Mouse (Mus musculus): ENCODE results near the gene Ralgds. TPM values are rescaled to one million over a fixed set of nuclear protein-coding genes. Genes with fewer than 3 reads are reported as not detected.

The Ralgds gene
- polyA plus RNA-seq, 1 experiment from 2014 or later: 66.1 TPM

DNA sequence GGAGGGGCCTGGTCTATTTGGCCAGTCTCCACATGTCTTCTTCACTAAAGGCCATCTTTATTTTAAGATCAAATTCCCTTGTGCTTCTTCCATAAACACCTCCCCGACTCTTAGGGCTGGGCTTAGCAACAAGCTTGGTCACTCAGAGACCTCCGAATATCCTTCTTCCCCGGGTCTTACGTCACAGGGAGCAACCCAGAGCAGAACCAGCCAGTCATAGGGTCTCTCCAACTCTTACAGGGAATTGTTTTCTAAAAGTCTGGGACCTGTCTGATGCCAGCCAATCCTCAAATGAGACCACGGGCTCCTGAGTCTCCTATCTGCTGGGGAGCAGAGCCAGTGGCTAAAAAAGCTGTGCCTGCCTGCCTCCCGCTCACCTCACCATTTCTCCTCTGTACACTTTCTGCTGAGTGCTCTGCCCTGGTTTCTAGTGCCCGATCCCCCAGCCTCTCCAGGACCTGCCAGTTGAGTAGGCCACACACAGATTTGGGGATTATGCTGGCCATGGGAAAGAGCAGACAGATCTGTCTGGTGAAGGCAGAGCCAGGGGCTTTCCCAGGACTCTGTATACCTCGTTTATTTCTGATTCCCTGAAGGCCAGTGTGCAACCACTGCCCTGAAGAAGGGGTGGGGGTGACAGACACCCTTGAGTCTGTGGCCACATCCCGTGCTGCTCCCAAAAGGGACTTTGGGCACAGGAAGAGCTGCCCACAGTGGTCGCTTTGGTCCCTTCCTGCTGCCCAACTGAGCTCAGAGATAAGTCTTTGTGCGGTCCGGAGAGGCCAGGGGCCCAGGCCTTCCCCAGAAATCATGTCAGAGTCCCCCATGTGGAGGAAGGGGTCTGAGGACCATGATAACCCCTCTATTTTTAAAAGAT is 86.0 kb downstream of the Ralgds start:
- Histone ChIP-seq H3K36me3 (no peaks in the 10 kb centered on the region), H3K27me3 (no peaks in the 10 kb centered on the region), H3K4me2 (replicated peaks) (no peak overlapping the region), H3K27ac (no peak overlapping the region), H3K9ac (no peak overlapping the region), H3K4me1 (peaks cover 4% of the 10 kb centered on the region; the same call in 1 of the 2 replicates), H3K4me3 (no peak overlapping the region), H3K9me3 (no peaks in the 10 kb centered on the region)
- WGBS: 58% methylated on average over 12 of the region's 12 CpGs
- no peak for ATAC-seq (ENCODE audit: insufficient number of reproducible peaks, insufficient read depth, low FRiP score, low TSS enrichment)

DNA sequence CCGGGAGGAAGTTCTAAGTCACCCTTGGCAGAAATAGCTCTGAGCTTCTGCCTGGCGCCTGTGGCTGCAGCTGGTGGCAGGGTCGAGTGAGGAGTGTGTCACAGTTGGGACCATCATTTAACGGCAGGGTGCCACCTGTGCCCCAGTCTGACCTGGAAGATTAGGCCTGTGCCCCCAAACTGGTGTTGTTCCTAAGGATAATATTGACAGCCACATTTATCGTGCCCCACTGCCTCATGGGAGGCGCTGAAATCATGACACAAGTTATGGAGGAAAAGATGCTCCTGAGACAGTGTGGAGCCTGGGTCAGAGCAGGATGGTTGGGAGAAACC is 86.6 kb downstream of the Ralgds start:
- Histone ChIP-seq H3K9ac (no peak overlapping the region), H3K4me2 (replicated peaks) (no peak overlapping the region), H3K27me3 (no peaks in the 10 kb centered on the region), H3K27ac (no peak overlapping the region), H3K4me3 (no peak overlapping the region), H3K4me1 (peaks cover 4% of the 10 kb centered on the region; the same call in 1 of the 2 replicates), H3K36me3 (no peaks in the 10 kb centered on the region), H3K9me3 (no peaks in the 10 kb centered on the region)
- no peak for ATAC-seq (ENCODE audit: insufficient number of reproducible peaks, insufficient read depth, low FRiP score, low TSS enrichment)
- WGBS: 80% methylated on average over 6 of the region's 6 CpGs

DNA sequence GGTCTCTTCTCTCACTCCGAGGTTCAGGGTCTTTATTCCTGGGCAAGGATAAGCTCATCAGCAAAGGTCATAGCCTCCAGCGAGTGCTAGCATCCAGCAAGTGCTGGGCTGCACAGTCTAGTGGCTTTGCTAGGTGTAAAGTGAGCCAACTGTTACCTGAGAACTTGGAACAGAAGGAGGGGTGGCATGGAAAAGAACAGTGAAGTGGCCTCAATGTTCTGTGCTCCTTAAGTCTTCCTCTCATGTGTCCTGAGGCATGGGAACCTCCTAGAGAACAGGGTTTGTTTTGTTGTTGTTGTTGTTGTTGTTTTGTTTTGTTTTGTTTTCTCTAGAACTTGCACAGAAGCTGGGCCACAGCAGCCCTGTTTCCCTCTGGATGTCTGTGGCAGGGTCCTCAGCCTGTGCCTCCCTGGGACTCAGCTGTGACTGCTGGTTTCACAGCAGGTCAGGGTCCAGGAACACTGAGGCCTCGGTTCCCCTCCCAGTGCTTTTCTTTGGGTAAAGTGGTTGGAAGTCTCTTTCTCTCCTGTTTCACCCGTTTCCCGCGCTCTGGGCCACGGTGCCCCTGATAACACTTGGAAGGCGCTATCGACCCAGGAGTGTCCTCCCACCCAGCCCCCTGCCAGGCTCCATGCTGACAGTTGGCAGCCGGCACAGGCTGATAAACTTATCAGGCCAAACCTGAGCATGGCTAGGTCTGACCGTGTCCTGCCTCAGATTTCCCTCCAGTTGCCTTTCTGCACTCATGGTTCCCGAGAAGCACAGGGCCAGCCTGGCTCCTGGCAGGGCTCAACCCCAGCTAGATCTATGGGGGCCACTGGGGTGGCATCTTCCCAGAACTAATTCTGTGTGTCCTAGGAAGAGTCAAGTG is 89.0 kb downstream of the Ralgds start:
- H3K4me2 ChIP-seq (replicated peaks): no peak overlapping the region
- no peak overlapping the region for H3K4me3 ChIP-seq
- no peak overlapping the region for H3K27ac ChIP-seq
- no peaks in the 10 kb centered on the region for H3K9me3 ChIP-seq
- 61% methylated on average over 12 of the region's 12 CpGs for WGBS
- no peak for ATAC-seq (ENCODE audit: insufficient number of reproducible peaks, insufficient read depth, low FRiP score, low TSS enrichment)
- H3K36me3 ChIP-seq: no peaks in the 10 kb centered on the region
- H3K27me3 ChIP-seq: no peaks in the 10 kb centered on the region
- H3K9ac ChIP-seq: no peak overlapping the region
- H3K4me1 ChIP-seq: peaks cover 4% of the 10 kb centered on the region; the same call in 1 of the 2 replicates

Other genes with a start within 250 kb of the Ralgds start
- gene Ppp1r26, start 66.3 kb upstream of the Ralgds start, polyA plus RNA-seq (2016; fragmentation: Nextera tagmentation; extraction: Ambion mirVana): 7.2 TPM in 2 replicates
- 0.69 and 1.2 TPM in 2 replicates for gene 1700007K13Rik, start 46.8 kb upstream of the Ralgds start, polyA plus RNA-seq (2016; fragmentation: Nextera tagmentation; extraction: Ambion mirVana)
- 57.5 and 61.8 TPM in 2 replicates for gene Mrps2, start 45.1 kb upstream of the Ralgds start, polyA plus RNA-seq (2016; fragmentation: Nextera tagmentation; extraction: Ambion mirVana)
- 0.36 TPM in 1 of 2 replicates, not detected in the other for gene Gbgt1, start 16.2 kb upstream of the Ralgds start, polyA plus RNA-seq (2016; fragmentation: Nextera tagmentation; extraction: Ambion mirVana)
- gene Gm10134, start 7.0 kb upstream of the Ralgds start, polyA plus RNA-seq (2016; fragmentation: Nextera tagmentation; extraction: Ambion mirVana): 0.87 TPM in 1 of 2 replicates, not detected in the other
- gene Cel, start 50.3 kb downstream of the Ralgds start, polyA plus RNA-seq (2016; fragmentation: Nextera tagmentation; extraction: Ambion mirVana): not detected in 2 replicates
- gene Gtf3c5, start 70.6 kb downstream of the Ralgds start, polyA plus RNA-seq (2016; fragmentation: Nextera tagmentation; extraction: Ambion mirVana): 52.4 and 53.6 TPM in 2 replicates
- gene Gfi1b, start 108.9 kb downstream of the Ralgds start, polyA plus RNA-seq (2016; fragmentation: Nextera tagmentation; extraction: Ambion mirVana): 0.97 and 1.0 TPM in 2 replicates
- gene Tsc1, start 128.1 kb downstream of the Ralgds start, polyA plus RNA-seq (2016; fragmentation: Nextera tagmentation; extraction: Ambion mirVana): 25.3 and 26.4 TPM in 2 replicates
- gene Spaca9, start 186.6 kb downstream of the Ralgds start, polyA plus RNA-seq (2016; fragmentation: Nextera tagmentation; extraction: Ambion mirVana): 0.57 and 1.0 TPM in 2 replicates
- 0.80 and 0.97 TPM in 2 replicates for gene Ak8, start 187.0 kb downstream of the Ralgds start, polyA plus RNA-seq (2016; fragmentation: Nextera tagmentation; extraction: Ambion mirVana)

Data from embryonic facial prominence, embryonic 12.5 days (tissue).